Mouse (Mus musculus): Measurements from ENCODE around the gene Pde9a.

Gene Pde9a

GRCm38 (mm10) chr17:31466854-31467253, 80.8 kb downstream of the Pde9a start:
- DNase-seq (ENCODE audit: low spot score in 2 of 2), result no peak

- DNase-seq (ENCODE audit: low spot score in 2 of 2), result no peak
These were observed 82.5 kb downstream of the Pde9a start for GRCm38 (mm10) chr17:31468496-31468895.

- DNase-seq (ENCODE audit: low spot score in 2 of 2), result no peak
These were observed 84.9 kb downstream of the Pde9a start for GRCm38 (mm10) chr17:31470766-31471418.

DNA sequence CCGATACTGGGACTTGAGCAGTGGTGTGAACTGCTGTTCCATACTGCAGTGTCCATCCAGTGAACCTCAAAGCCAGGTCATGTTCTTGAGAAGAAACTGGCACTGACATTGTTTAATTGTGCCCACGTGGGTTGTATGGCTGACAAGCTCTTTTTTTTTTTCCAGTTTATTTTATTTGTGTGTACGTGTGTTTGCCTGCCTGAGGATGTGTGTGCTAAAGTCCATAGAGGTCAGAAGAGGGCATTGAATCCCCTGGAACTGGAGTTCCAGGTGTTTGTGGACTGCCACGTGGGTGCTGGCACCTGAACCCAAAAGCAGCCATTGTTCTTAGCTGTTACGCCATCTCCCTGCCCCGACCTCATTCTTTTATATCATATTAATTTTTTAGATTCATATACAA, 88.4 kb downstream of the Pde9a start:
- DNase-seq (ENCODE audit: low spot score in 2 of 2), result no peak

- no peak for DNase-seq (ENCODE audit: low spot score in 2 of 2)
These were observed 92.6 kb downstream of the Pde9a start for GRCm38 (mm10) chr17:31478606-31479005.

DNA sequence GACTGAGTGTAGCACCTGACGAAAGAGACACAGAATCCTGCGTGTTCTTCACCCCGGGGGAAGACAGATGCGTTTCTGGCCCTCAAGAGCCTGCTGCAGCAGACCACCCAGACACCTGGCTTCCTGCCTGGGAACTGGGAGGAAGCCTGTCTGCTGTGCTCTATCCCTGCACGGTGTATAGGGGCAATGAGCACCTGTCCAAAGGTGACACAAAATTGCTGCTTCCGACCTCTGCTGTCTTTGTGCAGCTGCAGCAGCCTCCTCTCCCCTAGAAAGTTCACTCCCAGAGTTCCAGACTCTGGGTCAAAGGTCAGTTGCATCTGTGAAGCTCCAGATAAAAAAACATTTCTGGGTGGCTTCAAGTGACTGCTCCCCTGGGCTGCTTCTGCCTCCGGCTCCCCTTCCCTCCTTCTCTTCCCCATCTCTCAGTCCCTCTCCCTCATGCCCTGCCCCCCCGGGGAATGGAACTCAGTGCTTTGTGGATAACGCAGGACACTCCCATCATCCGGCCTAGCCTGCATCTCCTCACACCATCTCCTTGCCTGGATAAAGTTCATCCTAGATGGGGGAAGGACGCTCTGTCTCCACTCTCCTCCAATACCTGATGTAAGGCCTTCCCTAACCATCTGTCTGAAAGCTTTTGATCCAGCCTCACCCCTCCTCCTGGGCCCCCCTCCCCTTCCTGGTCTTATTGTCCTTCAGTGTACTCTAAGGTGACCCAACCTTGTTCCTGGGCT, 93.3 kb downstream of the Pde9a start:
- DNase-seq (ENCODE audit: low spot score in 2 of 2), result no peak

DNA sequence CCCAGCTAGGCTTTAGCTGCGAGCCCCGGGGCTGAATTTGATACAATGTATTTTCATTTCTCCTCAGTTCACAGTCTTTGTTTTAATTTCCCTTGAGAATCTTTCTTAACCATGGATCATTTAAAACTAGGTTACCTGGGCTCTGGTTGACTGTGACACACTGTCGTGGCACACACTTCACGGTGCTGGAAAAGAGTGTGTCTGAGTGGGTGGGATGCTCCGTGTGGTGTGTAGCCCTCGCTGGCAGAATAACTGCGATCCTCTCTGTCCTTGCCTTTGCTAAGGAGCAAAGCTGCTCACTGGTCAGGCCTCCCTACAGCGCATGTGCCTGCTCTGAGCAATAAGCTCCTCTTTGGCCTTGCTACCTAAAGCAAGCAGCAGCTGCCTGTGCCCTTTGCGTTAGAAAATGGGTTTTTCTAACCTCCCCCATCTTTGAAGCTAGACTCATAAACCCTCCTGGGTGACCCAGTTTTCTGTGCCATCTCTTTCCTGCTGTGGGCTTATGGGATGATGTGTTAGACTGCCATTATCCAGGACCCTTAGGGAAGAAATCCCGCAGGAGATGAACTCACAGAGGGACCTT, 100.7 kb downstream of the Pde9a start:
- no peak for DNase-seq (ENCODE audit: low spot score in 2 of 2)

DNA sequence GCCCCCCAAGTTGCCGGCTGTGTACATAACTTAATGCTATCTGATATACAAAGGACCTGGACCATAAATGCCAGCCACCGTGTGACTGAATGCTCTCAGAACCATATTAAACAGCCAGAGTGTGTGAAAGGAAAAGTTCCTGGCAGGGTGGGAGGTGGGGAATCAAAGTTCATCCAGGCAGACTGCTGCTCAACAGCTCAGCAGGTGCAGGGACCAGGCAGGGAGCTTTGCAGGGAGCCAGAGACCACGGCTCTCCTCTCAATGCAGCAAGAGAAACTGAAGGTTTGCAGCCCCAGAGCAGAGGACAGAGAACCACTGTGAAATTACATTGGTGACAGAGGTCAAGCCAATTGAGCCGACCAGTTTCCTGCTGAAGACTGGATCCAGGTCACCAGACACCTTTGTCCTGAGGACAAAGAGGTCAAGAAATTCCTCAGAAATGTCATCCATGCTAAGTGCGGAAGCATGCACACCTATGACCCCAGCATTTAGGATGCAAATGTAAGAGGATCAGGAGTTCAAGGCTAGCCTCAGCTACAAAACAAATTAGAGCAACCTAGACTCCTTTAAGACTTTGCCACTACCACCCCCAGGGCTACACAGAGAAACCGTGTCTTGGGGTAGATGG, 101.5 kb downstream of the Pde9a start:
- DNase-seq (ENCODE audit: low spot score in 2 of 2), result no peak

- DNase-seq (ENCODE audit: low spot score in 2 of 2), result no peak
These were observed 105.3 kb downstream of the Pde9a start for GRCm38 (mm10) chr17:31491355-31491754.

- peak; percentile 67 to 78 for DNase-seq (ENCODE audit: low spot score in 2 of 2)
These were observed 106.4 kb downstream of the Pde9a start for GRCm38 (mm10) chr17:31492416-31492815.

GRCm38 (mm10) chr17:31494989-31495388, 109.0 kb downstream of the Pde9a start:
- no peak for DNase-seq (ENCODE audit: low spot score in 2 of 2)

DNA sequence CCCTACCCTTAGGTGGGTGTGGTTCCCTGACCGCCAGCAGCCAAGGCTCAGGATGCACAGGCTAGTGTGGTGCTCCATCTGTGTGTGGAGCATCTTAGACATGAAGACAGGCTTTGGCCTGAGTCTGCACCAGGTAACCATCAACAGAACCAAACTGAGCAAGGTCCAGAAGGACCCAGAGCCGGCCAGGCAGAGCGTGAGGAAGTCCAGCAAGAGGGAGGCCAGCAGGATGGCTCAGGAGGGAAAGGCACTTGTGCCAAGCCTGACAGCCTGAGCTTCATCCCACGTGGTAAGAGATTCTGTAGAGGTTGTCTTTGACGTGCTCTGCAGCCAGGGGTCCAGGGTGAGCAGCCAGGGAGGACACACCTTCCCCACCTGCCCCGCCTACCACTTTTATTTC, 111.7 kb downstream of the Pde9a start:
- no peak for DNase-seq (ENCODE audit: low spot score in 2 of 2)

- no peak for DNase-seq (ENCODE audit: low spot score in 2 of 2)
These were observed 113.7 kb downstream of the Pde9a start for GRCm38 (mm10) chr17:31499725-31500124.

GRCm38 (mm10) chr17:31500416-31500815, 114.4 kb downstream of the Pde9a start:
- no peak for DNase-seq (ENCODE audit: low spot score in 2 of 2)

- no peak for DNase-seq (ENCODE audit: low spot score in 2 of 2)
These were observed 114.9 kb downstream of the Pde9a start for GRCm38 (mm10) chr17:31500908-31501307.

DNA sequence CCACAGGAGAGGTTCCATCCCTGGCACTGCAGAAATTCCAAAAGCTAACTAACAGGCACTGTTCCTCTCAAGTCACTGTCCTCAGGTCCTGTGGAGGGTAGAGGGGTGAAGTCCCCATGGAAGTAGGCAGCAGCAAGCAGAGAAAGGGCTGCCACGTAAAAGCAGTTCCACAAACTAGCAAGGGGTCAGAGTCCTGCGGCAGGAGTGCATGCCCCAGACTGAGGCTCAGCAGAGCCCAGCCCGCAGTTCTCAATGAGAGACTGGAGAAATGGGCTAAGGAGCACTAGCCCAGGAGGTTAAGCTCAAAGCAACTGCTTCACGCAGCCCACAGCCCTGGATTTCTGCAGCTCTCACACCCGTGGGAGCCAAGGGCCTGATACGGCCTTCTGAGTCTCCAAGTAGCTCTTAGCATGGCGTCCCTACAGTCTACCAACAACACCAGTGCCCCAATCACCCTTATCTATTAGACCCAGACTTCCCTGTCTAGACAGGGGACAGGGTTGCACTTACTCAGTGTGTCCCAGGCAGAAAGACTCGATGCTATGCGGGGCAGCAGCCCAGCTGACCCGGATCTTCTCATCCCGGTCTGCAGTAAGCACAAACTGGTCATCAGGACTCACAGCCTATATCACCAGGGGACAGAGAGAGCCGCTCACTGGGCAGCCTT, 116.4 kb downstream of the Pde9a start:
- no peak for DNase-seq (ENCODE audit: low spot score in 2 of 2)

- no peak for DNase-seq (ENCODE audit: low spot score in 2 of 2)
These were observed 117.3 kb downstream of the Pde9a start for GRCm38 (mm10) chr17:31503337-31503736.

GRCm38 (mm10) chr17:31503936-31504335, 117.9 kb downstream of the Pde9a start:
- DNase-seq (ENCODE audit: low spot score in 2 of 2), result no peak

DNA sequence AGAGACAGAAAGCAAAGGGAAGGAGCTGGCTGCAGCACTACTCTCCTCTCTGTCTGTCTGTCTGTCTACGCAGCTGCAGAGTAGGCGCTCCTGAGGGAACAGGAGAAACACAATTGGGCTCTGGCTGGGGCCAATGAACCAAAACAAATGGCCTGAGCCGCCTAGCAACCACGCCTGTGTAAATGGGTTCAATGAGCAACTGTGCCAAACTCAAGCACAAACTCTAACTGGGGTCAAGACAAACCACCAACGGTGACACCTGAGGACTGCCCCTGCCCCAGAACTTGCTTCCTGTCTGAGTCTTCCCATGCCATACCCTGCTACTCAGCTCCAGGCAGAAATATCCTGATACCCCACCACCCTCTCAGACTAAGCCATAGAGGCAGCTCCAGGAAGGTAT, 119.0 kb downstream of the Pde9a start:
- no peak for DNase-seq (ENCODE audit: low spot score in 2 of 2)

DNA sequence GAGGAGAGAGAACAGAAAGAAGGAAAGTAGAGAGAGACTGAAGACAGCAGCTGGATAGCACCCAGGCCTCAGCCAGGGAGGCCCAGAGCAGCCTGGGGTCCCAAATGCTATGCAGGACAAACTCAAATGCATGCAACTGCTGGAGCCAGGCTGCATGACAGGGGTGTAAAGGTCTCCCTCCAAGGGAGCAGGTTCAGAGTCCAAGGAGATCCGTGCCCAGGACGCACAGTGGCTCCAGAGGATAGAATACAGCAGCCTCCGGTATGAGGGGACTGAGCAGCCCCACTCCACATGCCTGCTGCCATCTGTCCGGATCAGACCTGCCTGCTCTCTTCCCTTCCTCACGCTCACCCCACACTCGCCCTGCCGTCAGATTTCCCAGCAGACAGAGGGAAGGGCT, 120.3 kb downstream of the Pde9a start:
- no peak for DNase-seq (ENCODE audit: low spot score in 2 of 2)

DNA sequence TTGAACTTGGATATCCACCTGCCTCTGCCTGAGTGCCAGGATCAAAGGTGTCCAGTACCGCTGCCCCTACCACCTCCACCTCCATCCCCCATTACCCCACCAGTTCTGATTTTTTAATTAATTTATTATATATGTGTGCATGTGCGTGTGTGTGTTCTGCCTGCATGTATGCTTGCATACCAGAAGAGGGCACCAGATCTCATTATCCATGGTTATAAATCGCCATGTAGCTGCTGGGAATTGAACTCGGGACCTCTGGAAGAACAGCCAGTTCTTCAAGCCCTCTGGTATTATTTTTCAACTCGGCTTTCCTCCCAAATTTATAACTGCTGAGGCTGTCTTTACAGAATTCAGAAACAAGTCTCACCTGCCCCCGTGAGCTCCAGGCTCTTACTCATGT, 124.9 kb downstream of the Pde9a start:
- DNase-seq (ENCODE audit: low spot score in 2 of 2), result no peak
